ENCODE assay signal across 9 mouse cellular contexts in the genomic region with DNA sequence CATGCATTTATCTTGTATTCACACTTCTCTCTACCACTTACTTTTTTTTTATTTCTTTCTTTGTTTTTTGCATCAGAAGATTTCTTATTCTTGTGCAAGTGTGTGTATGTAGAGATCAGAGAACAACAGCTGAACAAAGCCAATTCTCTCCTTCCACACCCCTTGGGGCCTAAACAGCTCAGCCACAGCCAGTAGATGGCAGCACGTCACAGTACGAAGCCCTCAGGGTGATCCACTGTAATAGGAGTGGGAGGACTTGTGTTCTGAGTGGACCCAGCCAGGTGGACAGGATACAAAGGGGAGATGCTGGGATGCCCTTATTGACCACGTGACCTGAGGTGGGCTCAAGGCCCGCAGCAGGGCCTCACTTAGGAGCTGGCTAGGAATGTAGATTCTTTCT. TPM values are rescaled to one million over a fixed set of nuclear protein-coding genes. Genes with fewer than 3 reads are reported as not detected.
DNase-seq lines count a peak whose midpoint lies in the region; ATAC-seq and TF ChIP-seq lines count a peak whose summit lies in the region.
"Had no signal": no experiment of that assay in that cellular context is flagged by ENCODE, and none has a peak within 500 bp of the region (broad histone marks: within the 10 kb centered on the region; RNA-seq: fewer than 3 reads in every experiment).

No protein-coding gene starts in this region.

- TF ChIP-seq CTCF in MEL (IDR thresholded peaks at IDR 0.05 in 2 of 3, conservative IDR thresholded peaks at IDR 0.05 in 1 of 3; ENCODE audit: control insufficient read depth in 1 of 3, insufficient read depth in 1 of 3, low read depth in 2 of 3, low read length in 3 of 3, poor library complexity in 1 of 3, severe bottlenecking in 1 of 3), result peak; percentile 78 to 96 (median 93)
- peak; percentile 87 for TF ChIP-seq CTCF in lung, embryonic 14.5 days (IDR thresholded peaks at IDR 0.05; ENCODE audit: low read depth)

- WGBS in forebrain, embryonic 14.5 days, result 5% methylated on average over 4 of the region's 4 CpGs
- 2% methylated on average over 4 of the region's 4 CpGs for WGBS in large intestine, adult 2 months
- WGBS in lung, embryonic 14.5 days, result 4% methylated on average over 4 of the region's 4 CpGs

- H3K9ac ChIP-seq in MEL (ENCODE audit: control insufficient read depth, low read depth, low read length, poor library complexity, severe bottlenecking), result no peak overlapping the region
- no peak overlapping the region for H3K9ac ChIP-seq in forebrain, embryonic 14.5 days (ENCODE audit: low read length)
- no peak overlapping the region for H3K9ac ChIP-seq in lung, embryonic 14.5 days
- H3K9ac ChIP-seq: hindbrain, embryonic 15.5 days had no signal

- H3K9me3 ChIP-seq in MEL (replicated peaks; ENCODE audit: insufficient read depth, low read length), result no peaks in the 10 kb centered on the region
- no peaks in the 10 kb centered on the region for H3K9me3 ChIP-seq in forebrain, embryonic 14.5 days (replicated peaks; ENCODE audit: control insufficient read depth, low read length)
- H3K9me3 ChIP-seq in lung, embryonic 14.5 days (ENCODE audit: low read depth, low read length), result no peaks in the 10 kb centered on the region
- H3K9me3 ChIP-seq: hindbrain, embryonic 15.5 days had no signal

- intact Hi-C loops in heart, postnatal 25 days (cut with DNase I), result loop anchor here (1.0 to 2.0 kb wide), 3 partner anchors 30 to 71 kb away; partner anchors contain the start of gene Fuca1

- TF ChIP-seq POLR2A in MEL (IDR thresholded peaks at IDR 0.05; ENCODE audit: control insufficient read depth in 1 of 2, insufficient read depth in 1 of 2, low read depth in 1 of 2, low read length in 2 of 2, poor library complexity in 1 of 2), result no peak

- H3K79me2 ChIP-seq in MEL (ENCODE audit: control insufficient read depth, insufficient read depth, low read length, poor library complexity), result no peaks in the 10 kb centered on the region

- no peak overlapping the region for H3K4me3 ChIP-seq in MEL (ENCODE audit: control insufficient read depth in 1 of 2, insufficient read depth in 1 of 2, low read depth in 2 of 2, low read length in 2 of 2)
- H3K4me3 ChIP-seq in forebrain, embryonic 14.5 days (ENCODE audit: low read depth, low read length), result no peak overlapping the region
- no peak overlapping the region for H3K4me3 ChIP-seq in lung, embryonic 14.5 days (ENCODE audit: low read depth, low read length)
- H3K4me3 ChIP-seq: hindbrain, embryonic 15.5 days had no signal

- peak; percentile 82 for ATAC-seq in forebrain, embryonic 14.5 days
- ATAC-seq in lung, embryonic 14.5 days (ENCODE audit: insufficient read depth), result peak; percentile 85

- DNase-seq in MEL (ENCODE audit: low read depth, low spot score), result peak; percentile 83
- peak; percentile 39 for DNase-seq in cerebellum, adult 11-12 months
- peak; percentile 85 for DNase-seq in forebrain, embryonic 14.5 days (ENCODE audit: low spot score)
- DNase-seq in heart, postnatal 25 days (ENCODE audit: low spot score), result peak; percentile 51
- DNase-seq in large intestine, adult 2 months (ENCODE audit: low read depth, low spot score), result peak; percentile 63
- DNase-seq in lung, embryonic 14.5 days, result peak; percentile 88
- DNase-seq in retina, postnatal 1 day, result peak; percentile 89
- peak; percentile 93 for DNase-seq in thymus, postnatal 4 days

- peaks cover 0 to 21% of the 10 kb centered on the region in 2 experiments; a peak in 2 of 4 replicates for H3K36me3 ChIP-seq in MEL (ENCODE audit: control insufficient read depth in 1 of 2, insufficient read depth in 2 of 2, low read length in 2 of 2)
- H3K36me3 ChIP-seq in forebrain, embryonic 14.5 days (ENCODE audit: control insufficient read depth, insufficient read depth, low read length), result no peaks in the 10 kb centered on the region
- H3K36me3 ChIP-seq in lung, embryonic 14.5 days (ENCODE audit: insufficient read depth), result no peaks in the 10 kb centered on the region
- H3K36me3 ChIP-seq: hindbrain, embryonic 15.5 days had no signal

- H3K4me2 ChIP-seq in forebrain, embryonic 14.5 days (ENCODE audit: low read length), result no peak overlapping the region
- H3K4me2 ChIP-seq in lung, embryonic 14.5 days, result no peak overlapping the region
- H3K4me2 ChIP-seq: hindbrain, embryonic 15.5 days had no signal

- TF ChIP-seq RAD21 in MEL (IDR thresholded peaks at IDR 0.05; ENCODE audit: low read depth, low read length), result peak; percentile 91

- no peak overlapping the region for H3K27ac ChIP-seq in MEL (ENCODE audit: control insufficient read depth, low read depth, low read length)
- H3K27ac ChIP-seq in forebrain, embryonic 14.5 days (ENCODE audit: low read depth, low read length), result no peak overlapping the region
- no peak overlapping the region for H3K27ac ChIP-seq in lung, embryonic 14.5 days (ENCODE audit: low read depth)
- H3K27ac ChIP-seq: hindbrain, embryonic 15.5 days had no signal

- H3K4me1 ChIP-seq in MEL (ENCODE audit: control insufficient read depth in 1 of 2, insufficient read depth in 2 of 2, low read length in 2 of 2), result peaks cover 4 to 29% of the 10 kb centered on the region in 2 experiments
- no peaks in the 10 kb centered on the region for H3K4me1 ChIP-seq in forebrain, embryonic 14.5 days (ENCODE audit: control insufficient read depth, insufficient read depth, low read length)
- no peaks in the 10 kb centered on the region for H3K4me1 ChIP-seq in lung, embryonic 14.5 days (ENCODE audit: insufficient read depth)
- H3K4me1 ChIP-seq: hindbrain, embryonic 15.5 days had no signal

- H3K27me3 ChIP-seq in MEL (ENCODE audit: control insufficient read depth in 1 of 2, insufficient read depth in 2 of 2, low read length in 2 of 2), result no peaks in the 10 kb centered on the region
- no peaks in the 10 kb centered on the region for H3K27me3 ChIP-seq in forebrain, embryonic 14.5 days (replicated peaks; ENCODE audit: control insufficient read depth, insufficient read depth, low read length)
- no peaks in the 10 kb centered on the region for H3K27me3 ChIP-seq in lung, embryonic 14.5 days (ENCODE audit: insufficient read depth, low read length)
- H3K27me3 ChIP-seq: hindbrain, embryonic 15.5 days had no signal

- TF ChIP-seq EP300 in MEL (IDR thresholded peaks at IDR 0.05; ENCODE audit: low read depth in 1 of 2, low read length in 2 of 2), result no peak

TF ChIP-seq in MEL, 35 proteins besides CTCF, POLR2A, EP300 and RAD21 (continues in another document):
- TF ChIP-seq UBTF (IDR thresholded peaks at IDR 0.05; ENCODE audit: borderline replicate concordance, insufficient read depth, low read depth, low read length) (no peak), USF2 (IDR thresholded peaks at IDR 0.05; ENCODE audit: borderline replicate concordance in 1 of 2, insufficient read depth in 1 of 2, low read depth in 1 of 2, low read length in 2 of 2) (no peak), E2F4 (IDR thresholded peaks at IDR 0.05; ENCODE audit: borderline replicate concordance, low read depth, low read length) (no peak), USF1 (IDR thresholded peaks at IDR 0.05; ENCODE audit: low read depth, low read length) (peak; percentile 35), TCF12 (IDR thresholded peaks at IDR 0.05; ENCODE audit: low read depth, low read length) (no peak), NELFE (IDR thresholded peaks at IDR 0.05; ENCODE audit: low read depth, low read length) (no peak), MAFK (IDR thresholded peaks at IDR 0.05; ENCODE audit: borderline replicate concordance, low read depth, low read length) (no peak)

RNA-seq across cellular contexts. Expression of gene Cnr2, which starts 5.3 kb away (rescaled TPM):
- 9.8 and 10.2 TPM in 2 replicates for total RNA-seq in MEL (2012; rRNA removed)
- polyA plus RNA-seq in MEL (2012; ENCODE audit: insufficient read depth in 1 of 2, insufficient read length in 2 of 2, low read depth in 1 of 2, low replicate concordance in 2 of 2, missing spikeins in 1 of 2), result 1 to 10 TPM in 1 of 2 experiments, not detected in 1; 6.8 TPM
- polyA plus RNA-seq in forebrain, embryonic 14.5 days (2014; fragmentation: Nextera tagmentation; extraction: Ambion mirVana), result 0.05 and 0.10 TPM in 2 replicates
- under 1 TPM; 0.34 to 0.36 TPM for total RNA-seq in heart, postnatal 25 days (2021)
- 1.5 and 2.2 TPM in 2 replicates for polyA plus RNA-seq in large intestine, adult 2 months (2012; rRNA removed)
- 0.71 and 0.73 TPM in 2 replicates for polyA plus RNA-seq in lung, embryonic 14.5 days (2014; fragmentation: Nextera tagmentation; extraction: Ambion mirVana)

RNA-seq across cellular contexts. Expression of gene Pnrc2, which starts 16.2 kb away (rescaled TPM):
- total RNA-seq in MEL (2012; rRNA removed), result 49.8 and 50.7 TPM in 2 replicates
- 10 to 100 TPM; 48.0 to 76.3 TPM for polyA plus RNA-seq in MEL (2012; ENCODE audit: insufficient read depth in 1 of 2, insufficient read length in 2 of 2, low read depth in 1 of 2, low replicate concordance in 2 of 2, missing spikeins in 1 of 2)
- 162 and 165 TPM in 2 replicates for polyA plus RNA-seq in forebrain, embryonic 14.5 days (2014; fragmentation: Nextera tagmentation; extraction: Ambion mirVana)
- 10 to 100 TPM; 57.7 to 67.0 TPM for total RNA-seq in heart, postnatal 25 days (2021)
- polyA plus RNA-seq in large intestine, adult 2 months (2012; rRNA removed), result 23.5 and 29.1 TPM in 2 replicates
- polyA plus RNA-seq in lung, embryonic 14.5 days (2014; fragmentation: Nextera tagmentation; extraction: Ambion mirVana), result 191 and 206 TPM in 2 replicates

RNA-seq across cellular contexts. Expression of gene Fuca1, which starts 30.7 kb away (rescaled TPM):
- 26.8 and 33.7 TPM in 2 replicates for total RNA-seq in MEL (2012; rRNA removed)
- 10 to 100 TPM in 1 of 2 experiments, not detected in 1; 48.6 TPM for polyA plus RNA-seq in MEL (2012; ENCODE audit: insufficient read depth in 1 of 2, insufficient read length in 2 of 2, low read depth in 1 of 2, low replicate concordance in 2 of 2, missing spikeins in 1 of 2)
- 53.1 and 60.7 TPM in 2 replicates for polyA plus RNA-seq in forebrain, embryonic 14.5 days (2014; fragmentation: Nextera tagmentation; extraction: Ambion mirVana)
- 10 to 100 TPM; 27.4 to 29.0 TPM for total RNA-seq in heart, postnatal 25 days (2021)
- polyA plus RNA-seq in large intestine, adult 2 months (2012; rRNA removed), result 145 and 165 TPM in 2 replicates
- polyA plus RNA-seq in lung, embryonic 14.5 days (2014; fragmentation: Nextera tagmentation; extraction: Ambion mirVana), result 65.1 and 72.7 TPM in 2 replicates

RNA-seq across cellular contexts. Expression of gene Srsf10, which starts 34.3 kb away (rescaled TPM):
- 129 and 142 TPM in 2 replicates for total RNA-seq in MEL (2012; rRNA removed)
- 100 to 1,000 TPM; 222 to 361 TPM for polyA plus RNA-seq in MEL (2012; ENCODE audit: insufficient read depth in 1 of 2, insufficient read length in 2 of 2, low read depth in 1 of 2, low replicate concordance in 2 of 2, missing spikeins in 1 of 2)
- polyA plus RNA-seq in forebrain, embryonic 14.5 days (2014; fragmentation: Nextera tagmentation; extraction: Ambion mirVana), result 259 and 304 TPM in 2 replicates
- total RNA-seq in heart, postnatal 25 days (2021), result 10 to 100 TPM; 41.7 to 47.7 TPM
- 35.9 and 51.4 TPM in 2 replicates for polyA plus RNA-seq in large intestine, adult 2 months (2012; rRNA removed)
- polyA plus RNA-seq in lung, embryonic 14.5 days (2014; fragmentation: Nextera tagmentation; extraction: Ambion mirVana), result 322 and 336 TPM in 2 replicates

RNA-seq across cellular contexts. Expression of gene Hmgcl, which starts 56.4 kb away (rescaled TPM):
- 48.5 and 48.7 TPM in 2 replicates for total RNA-seq in MEL (2012; rRNA removed)
- 10 to 100 TPM in 1 of 2 experiments, not detected in 1; 66.5 TPM for polyA plus RNA-seq in MEL (2012; ENCODE audit: insufficient read depth in 1 of 2, insufficient read length in 2 of 2, low read depth in 1 of 2, low replicate concordance in 2 of 2, missing spikeins in 1 of 2)
- 70.4 and 71.0 TPM in 2 replicates for polyA plus RNA-seq in forebrain, embryonic 14.5 days (2014; fragmentation: Nextera tagmentation; extraction: Ambion mirVana)
- 10 to 100 TPM; 71.5 to 74.8 TPM for total RNA-seq in heart, postnatal 25 days (2021)
- 68.5 and 77.9 TPM in 2 replicates for polyA plus RNA-seq in large intestine, adult 2 months (2012; rRNA removed)
- polyA plus RNA-seq in lung, embryonic 14.5 days (2014; fragmentation: Nextera tagmentation; extraction: Ambion mirVana), result 71.7 and 78.1 TPM in 2 replicates

Comparison
In these comparisons a context has a peak if more than half of its experiments do, and no peak if none do; other contexts are left out.
1. DNase-seq: peak in every context shown above with its lines; median percentile 93 in thymus, postnatal 4 days; 89 in retina, postnatal 1 day; 88 in lung, embryonic 14.5 days; 85 in forebrain, embryonic 14.5 days; 83 in MEL; 63 in large intestine, adult 2 months; 51 in heart, postnatal 25 days; 39 in cerebellum, adult 11-12 months.